Mouse (Mus musculus) hindbrain, embryonic 12.5 days (tissue): ENCODE data around the gene Scaf1. TPM values are rescaled to one million over a fixed set of nuclear protein-coding genes. Genes with fewer than 3 reads are reported as not detected.

ENCODE experiments used
- ATAC-seq: fragments of 200-750 bp; cut with Nextera tagmentation; 2 replicates; pipeline ENCODE4 v1.8.0; 2017; ENCODE audit warnings: moderate TSS enrichment; ENCODE audit not compliant: low FRiP score
- H3K27ac ChIP-seq: fragments of 300-500 bp; sonication (generic); 2 replicates; pipeline ENCODE4 v1.5.1; 2016; ENCODE audit warnings: mild to moderate bottlenecking
- H3K27me3 ChIP-seq: fragments of 300-500 bp; sonication (generic); 2 replicates; pipeline ENCODE4 v1.6.1; 2016; ENCODE audit warnings: mild to moderate bottlenecking
- H3K36me3 ChIP-seq: fragments of 300-500 bp; sonication (generic); 2 replicates; pipeline ENCODE4 v1.6.1; 2016; ENCODE audit warnings: mild to moderate bottlenecking
- H3K4me1 ChIP-seq: fragments of 300-500 bp; sonication (generic); 2 replicates; pipeline ENCODE4 v1.6.1; 2016
- H3K4me2 ChIP-seq: fragments of 300-500 bp; sonication (generic); replicated peaks from 2 replicates; pipeline ENCODE4 v1.6.1; 2016; ENCODE audit warnings: mild to moderate bottlenecking
- H3K4me3 ChIP-seq: fragments of 300-500 bp; sonication (generic); 2 replicates; pipeline ENCODE4 v1.5.1; 2016; ENCODE audit warnings: mild to moderate bottlenecking
- H3K9ac ChIP-seq: fragments of 300-500 bp; sonication (generic); 2 replicates; pipeline ENCODE4 v1.6.1; 2016; ENCODE audit warnings: mild to moderate bottlenecking, moderate library complexity
- H3K9me3 ChIP-seq: fragments of 300-500 bp; sonication (generic); replicated peaks from 2 replicates; pipeline ENCODE4 v1.6.1; 2016; ENCODE audit warnings: mild to moderate bottlenecking
- WGBS: fragments of 180-500 bp; shearing (Covaris S2); methylation state at CpG from one replicate; pipeline ENCODE4 v1.1.7; 2016; 5-methylcytosine and 5-hydroxymethylcytosine counted together
- polyA plus RNA-seq: library from polyadenylated mRNA; unstranded; fragments of >200 nt; fragmentation: Nextera tagmentation; extraction: Ambion mirVana; gene quantifications from 2 replicates; pipeline ENCODE4 v1.2.1, GENCODE M21; 2016

The Scaf1 gene
- polyA plus RNA-seq, result 50.6 and 52.4 TPM in 2 replicates

GRCm38 (mm10) chr7:45015957-45016612 is at the start of gene Scaf1:
Scaf1 (minus strand) TSS chr7:45016363.
- Histone ChIP-seq H3K4me3 (peak within 1 kb of the TSS; percentile 93), H3K27me3 (0 out of 2 replicates have a peak, but pooled peaks cover 3% of the 10 kb centered on the region), H3K9me3 (no peaks in the 10 kb centered on the region), H3K27ac (peak within 1 kb of the TSS; percentile 87), H3K9ac (peak within 1 kb of the TSS; percentile 97), H3K4me2 (peak within 1 kb of the TSS; percentile 86), H3K36me3 (peaks cover 24% of the 10 kb centered on the region), H3K4me1 (peaks cover 34% of the 10 kb centered on the region)
- under 1% methylated on average over 66 of the region's 69 CpGs for WGBS
- peak; percentile 94 for ATAC-seq

- peak within 1 kb of the TSS; percentile 83 for H3K27ac ChIP-seq
- H3K27me3 ChIP-seq, result no peaks in the 10 kb centered on the region
- H3K9me3 ChIP-seq, result no peaks in the 10 kb centered on the region
- H3K9ac ChIP-seq, result peak within 1 kb of the TSS; percentile 65
- peaks cover 28% of the 10 kb centered on the region for H3K4me1 ChIP-seq
- H3K4me2 ChIP-seq, result peak within 1 kb of the TSS; percentile 74
- H3K4me3 ChIP-seq, result peak within 1 kb of the TSS; percentile 51
- no peaks in the 10 kb centered on the region for H3K36me3 ChIP-seq
- 0% methylated on average over 31 of the region's 31 CpGs for WGBS
- ATAC-seq, result peak; percentile 91
Observed at GRCm38 (mm10) chr7:45062239-45062835, 46.2 kb upstream of the Scaf1 start, which contains the start of the genes Nosip and Prrg2. Nosip (plus strand) TSS chr7:45062429. Prrg2 (minus strand) TSS chr7:45062677.

GRCm38 (mm10) chr7:45061532-45062075 is 45.4 kb upstream of the Scaf1 start:
- Histone ChIP-seq H3K36me3 (no peaks in the 10 kb centered on the region), H3K27me3 (no peaks in the 10 kb centered on the region), H3K4me2 (peak overlapping the region; percentile 74), H3K4me3 (peak overlapping the region; percentile 51), H3K27ac (peak overlapping the region; percentile 83; the same call in 1 of the 2 replicates), H3K4me1 (peaks cover 28% of the 10 kb centered on the region), H3K9me3 (no peaks in the 10 kb centered on the region), H3K9ac (peak overlapping the region; percentile 46; the same call in 1 of the 2 replicates)
- no peak for ATAC-seq
- 15% methylated on average over 11 of the region's 11 CpGs for WGBS

- H3K4me3 ChIP-seq, result no peak overlapping the region
- 95% methylated on average over 6 of the region's 6 CpGs for WGBS
- no peaks in the 10 kb centered on the region for H3K27me3 ChIP-seq
- no peaks in the 10 kb centered on the region for H3K36me3 ChIP-seq
- ATAC-seq, result no peak
- H3K27ac ChIP-seq, result no peak overlapping the region
- peaks cover 28% of the 10 kb centered on the region for H3K4me1 ChIP-seq
- H3K9ac ChIP-seq, result no peak overlapping the region
- H3K4me2 ChIP-seq, result no peak overlapping the region
- no peaks in the 10 kb centered on the region for H3K9me3 ChIP-seq
Observed at GRCm38 (mm10) chr7:45060632-45061122, 44.5 kb upstream of the Scaf1 start.

- Histone ChIP-seq H3K27me3 (no peaks in the 10 kb centered on the region), H3K27ac (peak overlapping the region; percentile 35; the same call in 1 of the 2 replicates), H3K4me2 (peak overlapping the region; percentile 15; the same call in 1 of the 2 replicates), H3K36me3 (no peaks in the 10 kb centered on the region), H3K4me3 (0 out of 2 replicates have a peak overlapping the region, but pooled peaks have one; percentile 6), H3K4me1 (peaks cover 31% of the 10 kb centered on the region), H3K9me3 (no peaks in the 10 kb centered on the region), H3K9ac (peak overlapping the region; percentile 49; the same call in 1 of the 2 replicates)
- 74% methylated on average over 10 of the region's 10 CpGs for WGBS
- ATAC-seq, result 0 out of 2 replicates have a peak, but pooled peaks have one; percentile 3
Observed at GRCm38 (mm10) chr7:45058607-45059571, 42.7 kb upstream of the Scaf1 start.

GRCm38 (mm10) chr7:45056972-45057348 is 40.8 kb upstream of the Scaf1 start:
- no peak for ATAC-seq
- no peaks in the 10 kb centered on the region for H3K36me3 ChIP-seq
- H3K9me3 ChIP-seq, result no peaks in the 10 kb centered on the region
- no peak overlapping the region for H3K9ac ChIP-seq
- H3K4me3 ChIP-seq, result no peak overlapping the region
- no peaks in the 10 kb centered on the region for H3K27me3 ChIP-seq
- peaks cover 29% of the 10 kb centered on the region for H3K4me1 ChIP-seq
- no peak overlapping the region for H3K27ac ChIP-seq
- no peak overlapping the region for H3K4me2 ChIP-seq

- Histone ChIP-seq H3K27ac (no peak overlapping the region), H3K4me3 (no peak overlapping the region), H3K4me1 (peaks cover 31% of the 10 kb centered on the region), H3K4me2 (no peak overlapping the region), H3K27me3 (no peaks in the 10 kb centered on the region), H3K9ac (no peak overlapping the region), H3K9me3 (no peaks in the 10 kb centered on the region), H3K36me3 (no peaks in the 10 kb centered on the region)
- no peak for ATAC-seq
- WGBS, result 67% methylated on average over 14 of the region's 14 CpGs
Observed at GRCm38 (mm10) chr7:45056329-45056971, 40.3 kb upstream of the Scaf1 start.

- Histone ChIP-seq H3K27ac (peak overlapping the region; percentile 100), H3K9ac (peak overlapping the region; percentile 97), H3K9me3 (no peaks in the 10 kb centered on the region), H3K4me2 (peak overlapping the region; percentile 98), H3K27me3 (no peaks in the 10 kb centered on the region), H3K36me3 (peaks cover 14% of the 10 kb centered on the region), H3K4me1 (peaks cover 34% of the 10 kb centered on the region), H3K4me3 (peak overlapping the region; percentile 93)
- under 1% methylated on average over 33 of the region's 33 CpGs for WGBS
- peak; percentile 90 for ATAC-seq
Observed at GRCm38 (mm10) chr7:45053931-45054510, 37.9 kb upstream of the Scaf1 start.

- Histone ChIP-seq H3K4me2 (peak overlapping the region; percentile 98), H3K4me1 (peaks cover 28% of the 10 kb centered on the region), H3K4me3 (peak overlapping the region; percentile 93), H3K9me3 (no peaks in the 10 kb centered on the region), H3K9ac (peak overlapping the region; percentile 97), H3K36me3 (peaks cover 21% of the 10 kb centered on the region), H3K27ac (peak overlapping the region; percentile 100), H3K27me3 (no peaks in the 10 kb centered on the region)
- WGBS, result under 1% methylated on average over 33 of the region's 59 CpGs
- peak; percentile 62 for ATAC-seq
Observed at GRCm38 (mm10) chr7:45053117-45053930, 37.2 kb upstream of the Scaf1 start.

- no peak for ATAC-seq
Observed at GRCm38 (mm10) chr7:45052862-45053116, 36.6 kb upstream of the Scaf1 start, which contains the start of gene Prr12. Prr12 (minus strand) TSS chr7:45052881.

More at GRCm38 (mm10) chr7:45052862-45053116, 36.6 kb upstream of the Scaf1 start, which contains the start of gene Prr12:
- Histone ChIP-seq H3K36me3 (peaks cover 26% of the 10 kb centered on the region), H3K27me3 (no peaks in the 10 kb centered on the region), H3K9me3 (no peaks in the 10 kb centered on the region), H3K9ac (peak within 1 kb of the TSS; percentile 97), H3K4me1 (peaks cover 28% of the 10 kb centered on the region), H3K4me3 (peak within 1 kb of the TSS; percentile 93), H3K27ac (peak within 1 kb of the TSS; percentile 100), H3K4me2 (peak within 1 kb of the TSS; percentile 98)
- WGBS, result 0% methylated on average over 1 of the region's 18 CpGs
